Mouse (Mus musculus) small intestine, adult 2 months (tissue): ENCODE results near the gene Asb11.

Experiments
- CTCF ChIP-seq: fragments of 200-500 bp; IDR thresholded peaks from 2 replicates; pipeline ENCODE4 v1.5.1; 2012; ENCODE audit warnings: low read depth, mild to moderate bottlenecking, control low read depth, inconsistent platforms, low read length, moderate library complexity, mixed read lengths; ENCODE audit not compliant: insufficient replicate concordance, insufficient read length; ENCODE audit errors: extremely low read depth
- POLR2A ChIP-seq: fragments of 200-500 bp; IDR thresholded peaks from 2 replicates; pipeline ENCODE4 v1.6.1; 2012; ENCODE audit warnings: low read depth, mild to moderate bottlenecking, control low read depth, inconsistent platforms, low read length, moderate library complexity

DNA sequence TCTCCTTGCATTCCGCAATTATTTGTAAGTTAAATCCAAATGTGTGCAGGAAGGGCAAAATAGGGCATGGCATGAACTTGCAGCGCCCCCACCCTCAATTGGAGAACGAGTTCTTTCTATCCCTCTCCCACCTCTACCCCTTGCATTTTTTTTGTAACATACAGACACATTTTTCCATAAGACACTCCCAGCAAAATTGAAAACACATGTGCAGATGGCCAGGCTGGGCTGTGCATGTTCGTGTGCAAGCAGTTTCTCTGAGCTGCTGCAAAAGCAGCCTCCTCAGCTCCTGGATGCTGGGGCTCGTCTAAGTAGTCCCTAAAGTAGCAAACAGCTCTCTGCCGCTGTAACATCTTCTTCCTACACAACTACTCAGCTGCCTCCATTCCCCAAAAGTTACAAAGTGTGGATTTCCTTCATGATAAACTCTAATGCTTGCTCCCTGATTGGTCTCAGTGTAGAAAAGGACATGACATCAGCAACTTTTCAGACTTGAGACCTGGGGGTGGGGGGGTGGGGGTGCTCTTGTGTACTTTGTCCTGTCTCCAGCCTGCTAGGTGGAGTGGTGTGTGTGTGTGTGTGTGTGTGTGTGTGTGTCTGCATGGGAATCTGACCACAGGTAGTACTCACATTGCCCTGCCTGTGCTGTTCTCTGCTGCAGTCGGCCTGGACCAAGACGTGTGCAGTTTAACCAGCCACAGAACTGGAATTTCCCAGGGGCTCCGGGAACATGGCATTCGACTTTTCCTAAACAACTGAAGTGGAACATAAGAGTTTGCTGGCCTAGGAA lies 69.1 kb downstream of the Asb11 start, which contains the start of gene Asb9:
- TF ChIP-seq POLR2A (no peak), CTCF (no peak)
